Mouse (Mus musculus): ENCODE measurements around the gene Cinp. TPM values are rescaled to one million over a fixed set of nuclear protein-coding genes. Genes with fewer than 3 reads are reported as not detected.
A peak's percentile ranks its signal among the peaks of the same experiment; 100 is the strongest.

Cinp gene
- polyA plus RNA-seq, 1 experiment, result 19.4 TPM

- 60% methylated on average over 9 of the region's 9 CpGs for WGBS
- no peak overlapping the region for H3K4me3 ChIP-seq (ENCODE audit: low read depth, low read length)
- no peak for TF ChIP-seq CTCF (IDR thresholded peaks at IDR 0.05; ENCODE audit: extremely low read depth, insufficient read length, insufficient replicate concordance, low read depth, low read length)
- no peak for TF ChIP-seq POLR2A (IDR thresholded peaks at IDR 0.05; ENCODE audit: low read depth, low read length)
- H3K4me1 ChIP-seq (ENCODE audit: control insufficient read depth, insufficient read depth, insufficient read length, low read length), result peaks cover 3% of the 10 kb centered on the region; the same call in 1 of the 2 replicates
- H3K27me3 ChIP-seq (ENCODE audit: control insufficient read depth, insufficient read depth, low read length), result no peaks in the 10 kb centered on the region
- no peak overlapping the region for H3K27ac ChIP-seq (ENCODE audit: insufficient read depth, low read depth, low read length)
- H3K36me3 ChIP-seq (ENCODE audit: control insufficient read depth, insufficient read depth, low read length), result peaks cover 12% of the 10 kb centered on the region; the same call in 1 of the 2 replicates
Measured at GRCm38 (mm10) chr12:110915761-110916160, 26.8 kb upstream of the Cinp start.

- 93% methylated on average over 2 of the region's 2 CpGs for WGBS
- no peaks in the 10 kb centered on the region for H3K27me3 ChIP-seq (ENCODE audit: control insufficient read depth, insufficient read depth, low read length)
Measured at GRCm38 (mm10) chr12:110909962-110910361, 21.0 kb upstream of the Cinp start.

DNA sequence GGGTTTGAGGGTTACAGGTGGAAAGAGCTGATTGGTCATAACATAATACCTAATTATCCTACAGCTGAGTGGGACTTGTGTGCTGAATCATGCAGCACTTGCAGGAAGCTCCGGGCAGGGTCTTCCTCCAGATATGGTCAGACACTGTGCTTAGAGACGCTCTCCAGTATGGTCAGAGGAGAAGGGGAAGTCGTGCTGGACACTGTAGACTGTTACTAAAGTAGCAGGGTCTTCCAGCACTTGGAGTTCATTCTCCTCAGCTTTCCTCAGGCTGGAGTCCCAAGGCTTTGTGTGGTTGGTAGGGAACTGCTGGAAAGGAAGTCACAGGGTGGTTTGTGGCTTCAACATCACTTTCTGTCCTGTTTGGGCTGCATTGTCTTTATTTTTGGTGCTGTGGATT is 18.9 kb upstream of the Cinp start:
- TF ChIP-seq POLR2A (IDR thresholded peaks at IDR 0.05; ENCODE audit: low read depth, low read length) (no peak), CTCF (IDR thresholded peaks at IDR 0.05; ENCODE audit: extremely low read depth, insufficient read length, insufficient replicate concordance, low read depth, low read length) (no peak)
- Histone ChIP-seq H3K4me1 (ENCODE audit: control insufficient read depth, insufficient read depth, insufficient read length, low read length) (no peaks in the 10 kb centered on the region), H3K27ac (ENCODE audit: insufficient read depth, low read depth, low read length) (no peak overlapping the region), H3K27me3 (ENCODE audit: control insufficient read depth, insufficient read depth, low read length) (no peaks in the 10 kb centered on the region), H3K36me3 (ENCODE audit: control insufficient read depth, insufficient read depth, low read length) (0 out of 2 replicates have a peak, but pooled peaks cover 2% of the 10 kb centered on the region), H3K4me3 (ENCODE audit: low read depth, low read length) (no peak overlapping the region)
- WGBS, result 63% methylated on average over 3 of the region's 3 CpGs

More at GRCm38 (mm10) chr12:110909962-110910361, 21.0 kb upstream of the Cinp start:
- Histone ChIP-seq H3K4me3 (ENCODE audit: low read depth, low read length) (no peak overlapping the region), H3K36me3 (ENCODE audit: control insufficient read depth, insufficient read depth, low read length) (0 out of 2 replicates have a peak, but pooled peaks cover 2% of the 10 kb centered on the region), H3K27ac (ENCODE audit: insufficient read depth, low read depth, low read length) (no peak overlapping the region), H3K4me1 (ENCODE audit: control insufficient read depth, insufficient read depth, insufficient read length, low read length) (no peaks in the 10 kb centered on the region)
- no peak for TF ChIP-seq POLR2A (IDR thresholded peaks at IDR 0.05; ENCODE audit: low read depth, low read length)
- TF ChIP-seq CTCF (IDR thresholded peaks at IDR 0.05; ENCODE audit: extremely low read depth, insufficient read length, insufficient replicate concordance, low read depth, low read length), result no peak

GRCm38 (mm10) chr12:110903536-110903935 is 14.6 kb upstream of the Cinp start:
- Histone ChIP-seq H3K27ac (ENCODE audit: insufficient read depth, low read depth, low read length) (no peak overlapping the region), H3K27me3 (ENCODE audit: control insufficient read depth, insufficient read depth, low read length) (no peaks in the 10 kb centered on the region), H3K36me3 (ENCODE audit: control insufficient read depth, insufficient read depth, low read length) (0 out of 2 replicates have a peak, but pooled peaks cover 1% of the 10 kb centered on the region), H3K4me1 (ENCODE audit: control insufficient read depth, insufficient read depth, insufficient read length, low read length) (no peaks in the 10 kb centered on the region), H3K4me3 (ENCODE audit: low read depth, low read length) (no peak overlapping the region)
- no peak for TF ChIP-seq POLR2A (IDR thresholded peaks at IDR 0.05; ENCODE audit: low read depth, low read length)
- TF ChIP-seq CTCF (IDR thresholded peaks at IDR 0.05; ENCODE audit: extremely low read depth, insufficient read length, insufficient replicate concordance, low read depth, low read length), result no peak
- 65% methylated on average over 2 of the region's 2 CpGs for WGBS

- 0 out of 2 replicates have a peak, but pooled peaks cover 1% of the 10 kb centered on the region for H3K36me3 ChIP-seq (ENCODE audit: control insufficient read depth, insufficient read depth, low read length)
- WGBS, result 39% methylated on average over 4 of the region's 4 CpGs
- no peak overlapping the region for H3K27ac ChIP-seq (ENCODE audit: insufficient read depth, low read depth, low read length)
- H3K27me3 ChIP-seq (ENCODE audit: control insufficient read depth, insufficient read depth, low read length), result no peaks in the 10 kb centered on the region
- TF ChIP-seq CTCF (IDR thresholded peaks at IDR 0.05; ENCODE audit: extremely low read depth, insufficient read length, insufficient replicate concordance, low read depth, low read length) (no peak), POLR2A (IDR thresholded peaks at IDR 0.05; ENCODE audit: low read depth, low read length) (no peak)
- H3K4me1 ChIP-seq (ENCODE audit: control insufficient read depth, insufficient read depth, insufficient read length, low read length), result no peaks in the 10 kb centered on the region
- H3K4me3 ChIP-seq (ENCODE audit: low read depth, low read length), result no peak overlapping the region
Measured at GRCm38 (mm10) chr12:110902106-110902505, 13.2 kb upstream of the Cinp start.

DNA sequence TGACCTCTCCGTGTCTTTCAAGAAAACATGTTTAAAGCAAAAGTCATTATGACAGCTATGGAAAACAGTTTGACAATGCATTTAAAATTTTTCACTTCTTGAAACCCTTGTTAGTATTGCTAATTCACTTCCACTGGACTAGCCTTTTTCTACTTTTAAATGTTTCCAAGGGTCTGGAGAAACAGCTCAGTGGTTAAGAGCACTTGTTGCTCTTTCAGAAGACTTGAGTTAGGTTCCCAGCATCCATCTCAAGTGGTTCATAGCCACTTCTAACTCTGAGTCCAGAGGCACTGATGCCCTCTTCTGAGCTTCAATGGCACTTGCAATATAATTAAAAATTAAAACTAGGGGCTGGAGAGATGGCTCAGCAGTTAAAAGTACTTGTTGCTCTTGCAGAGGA is 2.9 kb upstream of the Cinp start:
- no peak overlapping the region for H3K4me3 ChIP-seq (ENCODE audit: low read depth, low read length)
- H3K27me3 ChIP-seq (ENCODE audit: control insufficient read depth, insufficient read depth, low read length), result no peaks in the 10 kb centered on the region
- TF ChIP-seq POLR2A (IDR thresholded peaks at IDR 0.05; ENCODE audit: low read depth, low read length) (no peak), CTCF (IDR thresholded peaks at IDR 0.05; ENCODE audit: extremely low read depth, insufficient read length, insufficient replicate concordance, low read depth, low read length) (no peak)
- H3K27ac ChIP-seq (ENCODE audit: insufficient read depth, low read depth, low read length), result no peak overlapping the region
- 84% methylated on average over 1 of the region's 1 CpGs for whole genome bisulfite sequencing
- 0 out of 2 replicates have a peak, but pooled peaks cover 2% of the 10 kb centered on the region for H3K36me3 ChIP-seq (ENCODE audit: control insufficient read depth, insufficient read depth, low read length)
- H3K4me1 ChIP-seq (ENCODE audit: control insufficient read depth, insufficient read depth, insufficient read length, low read length), result peaks cover 4% of the 10 kb centered on the region; the same call in 1 of the 2 replicates

DNA sequence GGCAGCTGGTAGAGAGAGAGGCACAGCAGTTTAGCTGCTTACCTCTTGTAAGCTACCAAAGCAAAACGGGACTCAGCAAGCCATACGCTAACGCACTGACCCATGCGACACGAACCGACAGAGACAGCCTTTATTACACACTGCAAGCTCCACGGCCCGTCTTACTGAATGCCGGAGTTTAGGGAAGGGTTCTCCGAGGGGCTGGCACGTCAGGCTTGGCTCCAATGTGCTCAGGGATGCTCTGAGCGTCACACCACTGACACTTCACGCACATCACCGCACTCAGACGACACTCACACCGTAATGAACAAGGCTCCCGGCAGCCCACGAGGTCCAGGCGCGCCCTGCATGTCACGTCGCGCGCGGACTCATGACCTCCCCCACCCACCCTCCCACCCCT is 339 bp downstream of the Cinp start:
- WGBS, result under 1% methylated on average over 25 of the region's 25 CpGs
- TF ChIP-seq CTCF (IDR thresholded peaks at IDR 0.05; ENCODE audit: extremely low read depth, insufficient read length, insufficient replicate concordance, low read depth, low read length), result no peak
- TF ChIP-seq POLR2A (IDR thresholded peaks at IDR 0.05; ENCODE audit: low read depth, low read length), result no peak
- Histone ChIP-seq H3K4me3 (ENCODE audit: low read depth, low read length) (peak overlapping the region; percentile 94), H3K27ac (ENCODE audit: insufficient read depth, low read depth, low read length) (no peak overlapping the region), H3K27me3 (ENCODE audit: control insufficient read depth, insufficient read depth, low read length) (no peaks in the 10 kb centered on the region), H3K4me1 (ENCODE audit: control insufficient read depth, insufficient read depth, insufficient read length, low read length) (peaks cover 4% of the 10 kb centered on the region; the same call in 1 of the 2 replicates), H3K36me3 (ENCODE audit: control insufficient read depth, insufficient read depth, low read length) (no peaks in the 10 kb centered on the region)

Measured in small intestine, adult 2 months (tissue).